Mouse (Mus musculus) spleen, postnatal 14 days (tissue): ENCODE measurements around the gene Vmn1r9.
"Not testable (repeated sequence)": the region's sequence is repeated elsewhere in the genome, so short reads cannot be mapped to it uniquely, and the experiment has no call there.

Source experiments
- DNase-seq, 2 experiments: peaks; one replicate each; pipeline ENCODE4 v3.0.0; 2021 to 2022; ENCODE audit warnings: low spot score in 2 of 2

The Vmn1r9 gene

GRCm38 (mm10) chr6:57066487-57066886 lies at the start of gene Vmn1r9:
TSS of gene Vmn1r9 (plus strand) at chr6:57066787.
- no peak for DNase-seq

- not testable (repeated sequence) for DNase-seq
Observed at GRCm38 (mm10) chr6:57025224-57025623, 41.4 kb upstream of the Vmn1r9 start, which contains the start of gene Vmn1r7. TSS of gene Vmn1r7 (minus strand) at chr6:57025324.

GRCm38 (mm10) chr6:57031984-57032383 lies 34.6 kb upstream of the Vmn1r9 start, which contains the start of gene Vmn1r8:
TSS of gene Vmn1r8 (plus strand) at chr6:57032284.
- no peak for DNase-seq

- no peak for DNase-seq
Observed at GRCm38 (mm10) chr6:57034674-57035073, 31.9 kb upstream of the Vmn1r9 start.

GRCm38 (mm10) chr6:57063730-57064129 lies 2.9 kb upstream of the Vmn1r9 start:
- DNase-seq = no peak

GRCm38 (mm10) chr6:57106358-57106757 lies 39.8 kb downstream of the Vmn1r9 start:
- DNase-seq = no peak

- no peak for DNase-seq
Observed at GRCm38 (mm10) chr6:57109154-57109553, 42.6 kb downstream of the Vmn1r9 start, which contains the start of gene Vmn1r10. TSS of gene Vmn1r10 (plus strand) at chr6:57109454.
